Mouse (Mus musculus): ENCODE measurements around the gene Spg11. TPM values are rescaled to one million over a fixed set of nuclear protein-coding genes. Genes with fewer than 3 reads are reported as not detected.

Spg11 gene
- polyA plus RNA-seq, 1 experiment from 2014 or later: 4.7 TPM

- ATAC-seq (replicated peaks; ENCODE audit: insufficient number of reproducible peaks, insufficient read depth, low FRiP score, low read depth): no peak
- Histone ChIP-seq H3K9ac (no peak overlapping the region), H3K9me3 (replicated peaks) (no peaks in the 10 kb centered on the region), H3K27me3 (no peaks in the 10 kb centered on the region), H3K27ac (no peak overlapping the region), H3K4me1 (replicated peaks) (peaks cover 11% of the 10 kb centered on the region), H3K36me3 (0 out of 2 replicates have a peak, but pooled peaks cover 6% of the 10 kb centered on the region), H3K4me3 (no peak overlapping the region), H3K4me2 (no peak overlapping the region)
- WGBS: 68% methylated on average over 2 of the region's 2 CpGs
Measured at GRCm38 (mm10) chr2:122155292-122155691, 37.1 kb upstream of the Spg11 start.

DNA sequence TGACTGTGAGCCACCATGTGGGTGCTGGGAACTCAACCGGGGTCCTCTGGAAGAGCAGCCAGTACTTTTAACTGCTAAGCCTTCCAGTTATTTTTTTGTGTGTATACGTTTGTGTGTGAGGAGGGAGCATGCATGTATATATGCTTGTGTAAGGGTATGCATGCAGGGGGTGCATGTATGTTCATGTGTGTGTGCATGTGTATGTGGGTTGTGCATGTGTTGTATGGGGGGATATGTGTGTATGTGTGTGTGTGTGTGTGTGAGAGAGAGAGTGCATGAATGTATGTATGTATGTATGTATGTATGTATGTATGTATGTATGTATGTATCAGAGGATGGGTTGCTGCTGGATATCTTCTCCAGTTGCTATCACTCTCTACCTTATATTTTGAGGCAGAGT, 36.3 kb upstream of the Spg11 start:
- no peak overlapping the region for H3K4me2 ChIP-seq
- 0 out of 2 replicates have a peak, but pooled peaks cover 6% of the 10 kb centered on the region for H3K36me3 ChIP-seq
- H3K9ac ChIP-seq: no peak overlapping the region
- peaks cover 11% of the 10 kb centered on the region for H3K4me1 ChIP-seq (replicated peaks)
- H3K9me3 ChIP-seq (replicated peaks): no peaks in the 10 kb centered on the region
- no peak overlapping the region for H3K27ac ChIP-seq
- H3K27me3 ChIP-seq: no peaks in the 10 kb centered on the region
- ATAC-seq (replicated peaks; ENCODE audit: insufficient number of reproducible peaks, insufficient read depth, low FRiP score, low read depth): no peak
- no peak overlapping the region for H3K4me3 ChIP-seq
- WGBS: 77% methylated on average over 2 of the region's 2 CpGs

DNA sequence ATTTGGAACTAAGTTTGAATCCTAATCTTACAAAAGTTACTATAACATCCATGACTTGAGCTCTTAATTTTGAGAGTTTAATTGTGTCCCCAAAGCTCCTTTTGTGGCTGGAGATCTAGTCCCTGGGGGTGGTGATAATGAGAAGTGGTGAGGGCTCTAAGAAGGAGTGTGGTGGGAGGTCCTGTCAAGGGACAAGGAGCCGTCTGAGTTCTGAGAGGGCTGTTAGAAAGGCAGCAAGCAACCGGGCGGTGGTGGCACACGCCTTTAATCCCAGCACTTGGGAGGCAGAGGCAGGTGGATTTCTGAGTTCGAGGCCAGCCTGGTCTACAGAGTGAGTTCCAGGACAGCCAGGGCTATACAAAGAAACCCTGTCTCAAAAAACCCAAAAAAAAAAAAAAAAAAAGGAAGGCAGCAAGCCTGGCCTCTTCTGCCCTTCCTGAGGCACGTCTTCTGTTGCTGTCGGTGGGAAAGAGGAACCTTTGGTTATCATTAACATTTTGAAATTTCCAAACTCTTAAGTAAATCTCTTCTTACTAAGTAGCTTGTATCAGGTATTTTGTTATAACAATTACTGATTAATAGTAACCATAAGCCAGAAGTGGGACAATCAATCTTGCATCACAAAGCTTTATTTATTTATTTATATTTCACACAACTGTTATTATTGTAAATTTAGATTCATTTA, 35.6 kb upstream of the Spg11 start:
- Histone ChIP-seq H3K4me1 (replicated peaks) (peaks cover 14% of the 10 kb centered on the region), H3K4me2 (no peak overlapping the region), H3K36me3 (0 out of 2 replicates have a peak, but pooled peaks cover 6% of the 10 kb centered on the region), H3K4me3 (no peak overlapping the region), H3K9me3 (replicated peaks) (no peaks in the 10 kb centered on the region), H3K27ac (no peak overlapping the region), H3K9ac (no peak overlapping the region), H3K27me3 (no peaks in the 10 kb centered on the region)
- 76% methylated on average over 7 of the region's 7 CpGs for WGBS
- no peak for ATAC-seq (replicated peaks; ENCODE audit: insufficient number of reproducible peaks, insufficient read depth, low FRiP score, low read depth)

DNA sequence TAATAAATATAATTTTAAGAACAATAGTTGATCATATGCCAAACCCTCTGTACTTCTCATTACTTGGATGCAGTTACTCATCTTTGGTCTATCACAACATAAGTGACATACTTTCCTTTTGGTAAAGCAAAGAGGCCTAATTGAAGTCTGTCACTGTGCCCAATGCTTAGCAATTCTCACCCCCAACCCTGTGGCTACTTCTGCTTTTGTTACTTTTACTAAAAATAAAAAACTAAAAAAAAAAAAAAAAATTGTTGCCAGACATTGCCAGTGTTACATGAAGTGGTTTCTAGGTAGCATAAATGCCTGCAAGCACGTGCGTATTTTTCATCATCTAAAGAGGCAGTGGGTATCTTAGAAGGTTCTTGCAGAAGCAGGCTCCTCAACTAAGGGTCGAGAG, 34.7 kb upstream of the Spg11 start:
- no peak overlapping the region for H3K4me2 ChIP-seq
- no peak for ATAC-seq (replicated peaks; ENCODE audit: insufficient number of reproducible peaks, insufficient read depth, low FRiP score, low read depth)

GRCm38 (mm10) chr2:122151221-122151620, 33.0 kb upstream of the Spg11 start:
- Histone ChIP-seq H3K9me3 (replicated peaks) (no peaks in the 10 kb centered on the region), H3K4me2 (no peak overlapping the region), H3K4me3 (no peak overlapping the region), H3K9ac (no peak overlapping the region), H3K27me3 (no peaks in the 10 kb centered on the region), H3K36me3 (0 out of 2 replicates have a peak, but pooled peaks cover 6% of the 10 kb centered on the region), H3K4me1 (replicated peaks) (peaks cover 16% of the 10 kb centered on the region), H3K27ac (no peak overlapping the region)
- no peak for ATAC-seq (replicated peaks; ENCODE audit: insufficient number of reproducible peaks, insufficient read depth, low FRiP score, low read depth)
- WGBS: 91% methylated on average over 1 of the region's 1 CpGs

More for the DNA sequence above, 34.7 kb upstream of the Spg11 start:
- no peaks in the 10 kb centered on the region for H3K27me3 ChIP-seq
- no peak overlapping the region for H3K4me3 ChIP-seq
- no peaks in the 10 kb centered on the region for H3K9me3 ChIP-seq (replicated peaks)
- H3K27ac ChIP-seq: no peak overlapping the region
- 70% methylated on average over 3 of the region's 3 CpGs for WGBS
- peaks cover 7% of the 10 kb centered on the region; the same call in 1 of the 2 replicates for H3K4me1 ChIP-seq (replicated peaks)
- 0 out of 2 replicates have a peak, but pooled peaks cover 6% of the 10 kb centered on the region for H3K36me3 ChIP-seq
- H3K9ac ChIP-seq: no peak overlapping the region

GRCm38 (mm10) chr2:122149716-122150115, 31.5 kb upstream of the Spg11 start:
- Histone ChIP-seq H3K36me3 (0 out of 2 replicates have a peak, but pooled peaks cover 6% of the 10 kb centered on the region), H3K4me3 (no peak overlapping the region), H3K4me2 (peak overlapping the region; percentile 10; the same call in 1 of the 2 replicates), H3K27me3 (no peaks in the 10 kb centered on the region), H3K4me1 (replicated peaks) (peaks cover 16% of the 10 kb centered on the region), H3K9ac (no peak overlapping the region), H3K9me3 (replicated peaks) (no peaks in the 10 kb centered on the region), H3K27ac (no peak overlapping the region)
- ATAC-seq (replicated peaks; ENCODE audit: insufficient number of reproducible peaks, insufficient read depth, low FRiP score, low read depth): no peak
- 74% methylated on average over 3 of the region's 3 CpGs for WGBS

- 0 out of 2 replicates have a peak, but pooled peaks cover 6% of the 10 kb centered on the region for H3K36me3 ChIP-seq
- peak overlapping the region; percentile 77 for H3K4me2 ChIP-seq
Measured at GRCm38 (mm10) chr2:122149316-122149715, 31.1 kb upstream of the Spg11 start.

GRCm38 (mm10) chr2:122148242-122148917, 30.2 kb upstream of the Spg11 start:
- no peak; the same call in 1 of the 2 replicates for ATAC-seq (replicated peaks; ENCODE audit: insufficient number of reproducible peaks, insufficient read depth, low FRiP score, low read depth)
- Histone ChIP-seq H3K9me3 (replicated peaks) (no peaks in the 10 kb centered on the region), H3K27me3 (no peaks in the 10 kb centered on the region), H3K9ac (peak overlapping the region; percentile 83), H3K4me1 (replicated peaks) (peaks cover 16% of the 10 kb centered on the region), H3K36me3 (0 out of 2 replicates have a peak, but pooled peaks cover 6% of the 10 kb centered on the region), H3K27ac (peak overlapping the region; percentile 84), H3K4me2 (peak overlapping the region; percentile 77), H3K4me3 (peak overlapping the region; percentile 82)
- WGBS: 29% methylated on average over 18 of the region's 18 CpGs

More at GRCm38 (mm10) chr2:122149316-122149715, 31.1 kb upstream of the Spg11 start:
- H3K4me3 ChIP-seq: no peak overlapping the region; the same call in 1 of the 2 replicates
- no peak overlapping the region for H3K9ac ChIP-seq
- H3K9me3 ChIP-seq (replicated peaks): no peaks in the 10 kb centered on the region
- peaks cover 16% of the 10 kb centered on the region for H3K4me1 ChIP-seq (replicated peaks)
- WGBS: 92% methylated on average over 6 of the region's 6 CpGs
- H3K27me3 ChIP-seq: no peaks in the 10 kb centered on the region
- no peak for ATAC-seq (replicated peaks; ENCODE audit: insufficient number of reproducible peaks, insufficient read depth, low FRiP score, low read depth)
- no peak overlapping the region for H3K27ac ChIP-seq

DNA sequence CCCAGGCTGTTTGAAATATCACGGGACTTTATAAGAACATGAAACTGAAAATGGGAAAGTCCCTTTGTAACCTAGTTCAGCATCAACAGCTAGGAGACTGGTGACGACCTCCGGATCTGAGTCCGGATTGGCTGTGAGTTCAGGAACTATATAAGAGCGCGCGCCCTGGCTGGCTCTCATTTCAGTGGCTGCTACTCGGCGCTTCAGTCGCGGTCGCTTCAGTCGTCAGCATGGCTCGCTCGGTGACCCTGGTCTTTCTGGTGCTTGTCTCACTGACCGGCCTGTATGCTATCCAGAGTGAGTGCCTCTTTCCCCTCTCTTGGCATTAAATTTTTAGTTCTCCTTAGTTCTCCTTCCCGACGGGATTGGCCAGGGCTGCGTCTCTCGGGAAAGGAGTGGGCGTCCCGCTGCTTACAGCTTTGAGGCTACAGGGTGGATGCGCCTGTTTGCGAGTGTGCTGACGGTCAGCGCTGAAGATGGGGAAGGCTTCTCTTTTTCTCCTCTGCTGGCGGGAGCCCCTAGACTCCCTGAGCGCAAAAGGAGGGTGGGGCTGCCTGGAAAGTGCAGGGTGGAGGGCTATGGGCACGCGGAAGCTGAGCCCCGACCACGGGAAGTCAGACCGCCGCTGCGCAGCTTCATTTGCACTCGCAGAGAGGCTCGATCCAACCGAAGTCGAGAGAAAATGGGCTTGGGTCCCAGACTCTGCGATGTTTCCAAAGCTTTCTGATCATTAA, 29.5 kb upstream of the Spg11 start, which contains the start of gene B2m:
Gene B2m (plus strand): TSS at position 179 of the 734 bp plus-strand sequence.
- Histone ChIP-seq H3K27me3 (no peaks in the 10 kb centered on the region), H3K4me2 (peak within 1 kb of the TSS; percentile 77), H3K27ac (peak within 1 kb of the TSS; percentile 84), H3K4me3 (peak within 1 kb of the TSS; percentile 82), H3K9ac (peak within 1 kb of the TSS; percentile 83), H3K9me3 (replicated peaks) (no peaks in the 10 kb centered on the region), H3K4me1 (replicated peaks) (peaks cover 16% of the 10 kb centered on the region), H3K36me3 (0 out of 2 replicates have a peak, but pooled peaks cover 6% of the 10 kb centered on the region)
- ATAC-seq (replicated peaks; ENCODE audit: insufficient number of reproducible peaks, insufficient read depth, low FRiP score, low read depth): peak; percentile 94
- under 1% methylated on average over 40 of the region's 40 CpGs for WGBS

- Histone ChIP-seq H3K4me2 (peak overlapping the region; percentile 77), H3K36me3 (no peaks in the 10 kb centered on the region), H3K4me1 (replicated peaks) (peaks cover 16% of the 10 kb centered on the region), H3K4me3 (peak overlapping the region; percentile 82), H3K9me3 (replicated peaks) (no peaks in the 10 kb centered on the region), H3K27me3 (no peaks in the 10 kb centered on the region), H3K9ac (no peak overlapping the region; the same call in 1 of the 2 replicates), H3K27ac (peak overlapping the region; percentile 84)
- no peak for ATAC-seq (replicated peaks; ENCODE audit: insufficient number of reproducible peaks, insufficient read depth, low FRiP score, low read depth)
- WGBS: 49% methylated on average over 6 of the region's 6 CpGs
Measured at GRCm38 (mm10) chr2:122146687-122147086, 28.5 kb upstream of the Spg11 start.

- no peak overlapping the region for H3K4me2 ChIP-seq
- no peak overlapping the region for H3K4me3 ChIP-seq
- ATAC-seq (replicated peaks; ENCODE audit: insufficient number of reproducible peaks, insufficient read depth, low FRiP score, low read depth): no peak
- no peak overlapping the region for H3K27ac ChIP-seq
- H3K36me3 ChIP-seq: no peaks in the 10 kb centered on the region
- 69% methylated on average over 4 of the region's 4 CpGs for WGBS
- H3K27me3 ChIP-seq: no peaks in the 10 kb centered on the region
- peaks cover 16% of the 10 kb centered on the region for H3K4me1 ChIP-seq (replicated peaks)
- no peaks in the 10 kb centered on the region for H3K9me3 ChIP-seq (replicated peaks)
- H3K9ac ChIP-seq: no peak overlapping the region
Measured at GRCm38 (mm10) chr2:122145756-122146155, 27.6 kb upstream of the Spg11 start.

Measured in heart, embryonic 15.5 days (tissue).